Comparison of ENCODE assay signal across 20 mouse cellular contexts in the genomic region with DNA sequence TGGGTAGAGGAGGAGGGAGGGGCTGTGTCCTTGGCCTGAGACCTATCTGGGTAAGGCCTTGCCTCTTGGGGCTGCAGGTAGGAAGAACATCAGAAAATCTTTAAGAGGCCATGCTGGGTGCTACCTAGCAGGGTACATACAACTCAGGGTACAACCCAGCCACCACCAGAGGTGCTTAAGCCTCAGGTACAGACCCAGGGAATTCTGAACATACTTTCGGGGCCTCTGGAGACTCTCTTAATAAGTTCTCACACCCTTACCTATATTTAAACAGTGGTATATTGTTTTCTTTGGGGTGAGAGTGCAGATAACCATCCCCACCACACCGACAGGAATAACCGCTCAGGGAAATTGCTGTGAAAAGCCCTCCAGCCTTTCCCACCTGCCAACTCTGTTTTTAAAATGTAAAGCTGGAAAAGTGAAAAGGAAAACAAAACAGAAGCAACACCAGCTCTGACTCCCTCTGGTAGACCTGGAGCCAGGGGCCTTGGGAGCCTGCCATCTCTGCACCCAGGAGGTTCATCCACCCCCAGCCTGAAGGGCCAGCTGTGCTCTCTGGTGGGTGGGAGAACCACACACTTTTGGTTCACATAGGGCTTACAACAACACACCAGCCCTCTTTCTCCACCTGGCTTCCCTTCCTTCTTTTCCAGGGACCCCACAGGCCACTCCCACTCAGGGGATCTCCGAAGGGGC.
DNase-seq lines count a peak whose midpoint lies in the region; ATAC-seq and TF ChIP-seq lines count a peak whose summit lies in the region.
"Had no signal": no experiment of that assay in that cellular context is flagged by ENCODE, and none has a peak within 500 bp of the region (broad histone marks: within the 10 kb centered on the region; RNA-seq: fewer than 3 reads in every experiment).

No protein-coding gene starts in this region.

- H3K9me3 ChIP-seq in heart, embryonic 16.5 days (replicated peaks; ENCODE audit: control insufficient read depth, low read length) = no peaks in the 10 kb centered on the region
- H3K9me3 ChIP-seq in lung, embryonic 16.5 days (ENCODE audit: control insufficient read depth, low read length) = no peaks in the 10 kb centered on the region
- no peaks in the 10 kb centered on the region for H3K9me3 ChIP-seq in liver, embryonic 16.5 days (replicated peaks; ENCODE audit: control insufficient read depth, low read length)
- H3K9me3 ChIP-seq: heart, embryonic 13.5 days; hindbrain, embryonic 10.5 days; midbrain, embryonic 15.5 days had no signal

- peaks cover 63% of the 10 kb centered on the region for H3K79me2 ChIP-seq in myocyte (ENCODE audit: control insufficient read depth, insufficient read depth)

- no peaks in the 10 kb centered on the region for H3K27me3 ChIP-seq in heart, embryonic 16.5 days (ENCODE audit: control insufficient read depth, insufficient read depth, low read length)
- H3K27me3 ChIP-seq in lung, embryonic 16.5 days (ENCODE audit: control insufficient read depth, insufficient read depth, low read depth, low read length) = no peaks in the 10 kb centered on the region
- H3K27me3 ChIP-seq in liver, embryonic 16.5 days (ENCODE audit: control insufficient read depth, insufficient read depth, low read depth, low read length) = no peaks in the 10 kb centered on the region
- no peaks in the 10 kb centered on the region for H3K27me3 ChIP-seq in myocyte (ENCODE audit: control insufficient read depth, insufficient read depth, insufficient read length)
- H3K27me3 ChIP-seq: heart, embryonic 13.5 days; midbrain, embryonic 15.5 days; Patski had no signal

- 0 out of 2 replicates have a peak overlapping the region, but pooled peaks have one; percentile 5 for H3K27ac ChIP-seq in heart, embryonic 16.5 days (ENCODE audit: low read length)
- peak overlapping the region; percentile 86 for H3K27ac ChIP-seq in lung, embryonic 16.5 days (ENCODE audit: low read length)
- peak overlapping the region; percentile 28; the same call in 1 of the 2 replicates for H3K27ac ChIP-seq in liver, embryonic 16.5 days (ENCODE audit: low read length)
- H3K27ac ChIP-seq: heart, embryonic 13.5 days; hindbrain, embryonic 10.5 days; midbrain, embryonic 15.5 days had no signal

- H3K36me3 ChIP-seq in heart, embryonic 16.5 days (ENCODE audit: control insufficient read depth, insufficient read depth) = peaks cover 17% of the 10 kb centered on the region
- H3K36me3 ChIP-seq in lung, embryonic 16.5 days (ENCODE audit: control insufficient read depth, insufficient read depth, low read length) = peaks cover 15% of the 10 kb centered on the region
- peaks cover 54% of the 10 kb centered on the region for H3K36me3 ChIP-seq in liver, embryonic 16.5 days (ENCODE audit: control insufficient read depth, insufficient read depth)
- peaks cover 33% of the 10 kb centered on the region for H3K36me3 ChIP-seq in myocyte (ENCODE audit: control insufficient read depth, insufficient read depth)

- no peak overlapping the region for H3K9ac ChIP-seq in heart, embryonic 16.5 days (ENCODE audit: low read length)
- H3K9ac ChIP-seq in lung, embryonic 16.5 days (ENCODE audit: low read length) = no peak overlapping the region
- no peak overlapping the region; the same call in 1 of the 2 replicates for H3K9ac ChIP-seq in liver, embryonic 16.5 days (ENCODE audit: low read depth, low read length)
- H3K9ac ChIP-seq: heart, embryonic 13.5 days; midbrain, embryonic 15.5 days had no signal

- no peak for TF ChIP-seq CTCF in lung, adult 2 months (IDR thresholded peaks at IDR 0.05; ENCODE audit: insufficient read depth, low read length)

- H3K4me1 ChIP-seq in heart, embryonic 16.5 days (ENCODE audit: control insufficient read depth, insufficient read depth, low read length) = peaks cover 44% of the 10 kb centered on the region
- peaks cover 52% of the 10 kb centered on the region for H3K4me1 ChIP-seq in lung, embryonic 16.5 days (replicated peaks; ENCODE audit: control insufficient read depth, insufficient read depth, low read length)
- peaks cover 22% of the 10 kb centered on the region for H3K4me1 ChIP-seq in lung, adult 2 months (ENCODE audit: control insufficient read depth, insufficient read depth, low read length)
- peaks cover 76% of the 10 kb centered on the region for H3K4me1 ChIP-seq in liver, embryonic 16.5 days (ENCODE audit: control insufficient read depth, low read depth, low read length)

- 89% methylated on average over 4 of the region's 4 CpGs for WGBS in heart, embryonic 16.5 days
- WGBS in lung, embryonic 16.5 days = 69% methylated on average over 4 of the region's 4 CpGs
- 65% methylated on average over 4 of the region's 4 CpGs for WGBS in lung, adult 2 months
- WGBS in liver, embryonic 16.5 days (ENCODE audit: insufficient replicate concordance) = 84% methylated on average over 4 of the region's 4 CpGs

- DNase-seq in heart, adult 8-10 months (ENCODE audit: low spot score) = no peak
- DNase-seq in lung, adult 2 months = no peak
- no peak for DNase-seq in Muller cell, postnatal 12 days (ENCODE audit: inconsistent ontology term)
- DNase-seq in spleen, adult 18-20 months = no peak
- DNase-seq: adrenal gland, postnatal 25 days; cerebellum, postnatal 10 days; embryo, embryonic 11 days; kidney, adult 2 months; kidney, postnatal 4 days; thymus, postnatal 25 days had no signal

- no peak for TF ChIP-seq POLR2A in lung, adult 2 months (IDR thresholded peaks at IDR 0.05; ENCODE audit: borderline replicate concordance, extremely low read depth, low read depth, low read length)
- no peak for TF ChIP-seq POLR2A in myocyte (IDR thresholded peaks at IDR 0.05; ENCODE audit: insufficient read length, low read depth)

- no peak for ATAC-seq in heart, embryonic 16.5 days (replicated peaks; ENCODE audit: extremely low read depth, insufficient read depth, low FRiP score)
- ATAC-seq in lung, embryonic 16.5 days (ENCODE audit: low read depth) = peak; percentile 84
- no peak for ATAC-seq in liver, embryonic 16.5 days (ENCODE audit: low read depth)
- ATAC-seq: activated CD4-positive, CD25-positive, alpha-beta regulatory T cell, adult 4 months; forebrain, embryonic 14.5 days; midbrain, embryonic 15.5 days; Patski had no signal

- no peak overlapping the region for H3K4me2 ChIP-seq in heart, embryonic 16.5 days (ENCODE audit: low read depth, low read length)
- H3K4me2 ChIP-seq in lung, embryonic 16.5 days (ENCODE audit: low read depth, low read length) = no peak overlapping the region
- no peak overlapping the region for H3K4me2 ChIP-seq in liver, embryonic 16.5 days (ENCODE audit: low read depth, low read length)
- H3K4me2 ChIP-seq in myocyte (ENCODE audit: low read depth) = peak overlapping the region; percentile 39
- H3K4me2 ChIP-seq: midbrain, embryonic 15.5 days had no signal

- H3ac ChIP-seq in myocyte (ENCODE audit: control insufficient read depth, insufficient read length) = no peak overlapping the region

- H3K4me3 ChIP-seq in heart, embryonic 16.5 days (ENCODE audit: low read length) = no peak overlapping the region
- H3K4me3 ChIP-seq in lung, embryonic 16.5 days (ENCODE audit: low read length) = no peak overlapping the region
- no peak overlapping the region for H3K4me3 ChIP-seq in lung, adult 2 months (replicated peaks; ENCODE audit: extremely low read depth, low read depth, low read length)
- H3K4me3 ChIP-seq in liver, embryonic 16.5 days (ENCODE audit: low read depth, low read length) = no peak overlapping the region
- H3K4me3 ChIP-seq in myocyte = no peak overlapping the region
- H3K4me3 ChIP-seq: heart, embryonic 13.5 days; hindbrain, embryonic 10.5 days; midbrain, embryonic 15.5 days had no signal

TF ChIP-seq in myocyte, 11 proteins besides CTCF, POLR2A, EP300 and RAD21:
- TF ChIP-seq TCF3 (IDR thresholded peaks at IDR 0.05; ENCODE audit: insufficient read length, low read depth) (no peak), SRF (IDR thresholded peaks at IDR 0.05; ENCODE audit: control insufficient read depth, insufficient read length, low read depth) (no peak), MAX (IDR thresholded peaks at IDR 0.05; ENCODE audit: low read depth) (no peak), MYOG (IDR thresholded peaks at IDR 0.05; ENCODE audit: control insufficient read depth in 1 of 3, insufficient read depth in 1 of 3, insufficient read length in 2 of 3, low read depth in 2 of 3) (peak in 1 of 3 experiments; percentile 81), CEBPB (IDR thresholded peaks at IDR 0.05; ENCODE audit: insufficient read depth, poor library complexity, severe bottlenecking) (no peak), E2F4 (IDR thresholded peaks at IDR 0.05; ENCODE audit: insufficient read depth) (no peak), REST (IDR thresholded peaks at IDR 0.05; ENCODE audit: insufficient read depth, insufficient read length) (no peak), TCF12 (IDR thresholded peaks at IDR 0.05; ENCODE audit: insufficient read depth, poor library complexity, severe bottlenecking) (no peak), MYOD1 (IDR thresholded peaks at IDR 0.05; ENCODE audit: control insufficient read depth in 1 of 3, insufficient read length in 2 of 3, low read depth in 2 of 3) (peak in 2 of 3 experiments; percentile 58 to 79), POLR2AphosphoS2 (IDR thresholded peaks at IDR 0.05; ENCODE audit: insufficient read length, low read depth) (no peak), USF1 (IDR thresholded peaks at IDR 0.05; ENCODE audit: low read depth) (no peak)

Comparison
In these comparisons a context has a peak if more than half of its experiments do, and no peak if none do; other contexts are left out.
1. H3K27ac ChIP-seq: peak in every context shown above with its lines; median percentile 86 in lung, embryonic 16.5 days; 28 in liver, embryonic 16.5 days; 5 in heart, embryonic 16.5 days.